Mouse (Mus musculus) heart, adult 9 months (tissue): Measurements from ENCODE around the gene Sectm1b.
A peak's percentile ranks its signal among the peaks of the same experiment; 100 is the strongest.

ENCODE experiments used
- DNase-seq, 2 experiments: peaks; one replicate each; pipeline ENCODE4 v3.0.0; 2022; ENCODE audit warnings: low spot score in 2 of 2

The Sectm1b gene

GRCm38 (mm10) chr11:121027259-121027658 lies 36.1 kb downstream of the Sectm1b start:
- DNase-seq = no peak

GRCm38 (mm10) chr11:121024163-121024562 lies 39.2 kb downstream of the Sectm1b start:
- DNase-seq = no peak

DNA sequence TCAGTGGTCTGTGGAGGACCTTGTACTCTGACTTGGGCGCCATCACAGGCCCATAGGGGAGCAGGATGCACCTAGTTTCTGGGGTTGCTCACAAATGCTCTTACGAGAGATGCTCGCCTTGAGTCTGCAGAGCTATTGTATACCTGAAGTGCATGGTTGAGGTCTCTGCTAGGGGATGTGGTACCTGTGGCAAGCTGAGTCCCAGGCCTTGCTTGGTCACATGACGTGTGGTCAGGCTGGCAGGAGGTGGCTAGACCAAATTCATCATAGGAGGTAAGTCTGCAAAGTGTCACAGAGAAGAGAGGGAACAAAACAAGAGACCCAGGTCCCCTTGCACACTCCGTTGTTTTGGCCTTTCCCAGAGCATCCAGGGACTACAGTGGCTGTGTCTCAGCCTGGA lies 43.9 kb downstream of the Sectm1b start:
- no peak for DNase-seq

GRCm38 (mm10) chr11:121017703-121018102 lies 45.7 kb downstream of the Sectm1b start:
- DNase-seq = peak in 1 of 2 experiments; percentile 40

- no peak for DNase-seq
These were observed 47.9 kb downstream of the Sectm1b start for GRCm38 (mm10) chr11:121015472-121015871.

GRCm38 (mm10) chr11:121014896-121015300 lies 48.5 kb downstream of the Sectm1b start:
- DNase-seq = peak; percentile 65 to 71

DNA sequence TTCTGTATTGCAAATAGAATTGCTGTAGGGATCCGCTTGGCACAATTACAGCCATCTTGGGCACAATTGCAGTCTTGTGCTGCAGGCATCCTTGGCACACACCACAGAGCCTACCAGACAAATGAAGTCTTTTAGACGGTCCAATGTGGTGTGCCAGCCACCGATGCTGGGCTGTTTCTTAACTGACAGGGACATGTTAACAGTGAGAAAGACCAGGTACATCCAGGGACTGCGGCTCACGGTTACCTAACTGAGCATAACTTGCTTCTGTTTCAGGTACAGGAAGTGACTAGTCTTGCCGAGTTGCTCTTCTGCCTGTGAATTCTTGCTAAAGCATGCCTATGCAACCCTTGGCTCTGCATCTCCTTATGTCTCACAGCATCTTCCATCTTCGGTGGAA lies 49.7 kb downstream of the Sectm1b start:
- no peak for DNase-seq

DNA sequence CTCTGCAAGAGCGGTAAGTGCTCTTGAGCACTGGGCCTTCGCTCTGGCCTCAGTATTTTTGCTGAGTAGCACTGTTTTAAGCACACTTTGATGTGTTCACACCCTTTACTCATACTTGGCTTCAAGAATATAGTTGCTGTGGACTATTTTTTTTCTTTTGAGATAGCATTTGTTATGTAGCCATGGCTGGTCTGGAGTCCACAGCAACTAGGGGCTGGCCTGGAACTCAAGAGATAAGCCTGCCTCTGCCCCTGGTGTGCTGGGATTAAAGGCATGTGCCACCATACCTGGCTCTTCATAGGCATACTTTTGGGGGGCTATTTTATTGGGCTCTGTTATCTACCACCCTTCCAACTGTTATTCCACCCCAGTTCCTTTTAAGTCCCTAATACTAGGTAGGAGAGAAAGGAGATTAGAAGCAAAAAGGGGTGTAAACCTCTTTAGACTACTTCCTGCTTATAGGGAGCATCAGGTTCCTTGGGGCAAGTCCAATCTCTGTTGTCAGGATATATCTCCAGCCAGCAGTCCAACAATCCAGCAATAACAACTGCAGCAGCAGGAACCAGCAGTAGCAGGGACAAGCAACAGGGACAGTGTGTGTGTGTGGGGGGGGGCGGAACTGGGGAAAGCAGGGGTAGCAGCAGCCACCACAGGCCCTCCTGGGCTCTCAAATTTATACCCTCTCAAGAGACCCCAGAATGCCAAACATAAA lies 53.2 kb downstream of the Sectm1b start:
- no peak for DNase-seq

DNA sequence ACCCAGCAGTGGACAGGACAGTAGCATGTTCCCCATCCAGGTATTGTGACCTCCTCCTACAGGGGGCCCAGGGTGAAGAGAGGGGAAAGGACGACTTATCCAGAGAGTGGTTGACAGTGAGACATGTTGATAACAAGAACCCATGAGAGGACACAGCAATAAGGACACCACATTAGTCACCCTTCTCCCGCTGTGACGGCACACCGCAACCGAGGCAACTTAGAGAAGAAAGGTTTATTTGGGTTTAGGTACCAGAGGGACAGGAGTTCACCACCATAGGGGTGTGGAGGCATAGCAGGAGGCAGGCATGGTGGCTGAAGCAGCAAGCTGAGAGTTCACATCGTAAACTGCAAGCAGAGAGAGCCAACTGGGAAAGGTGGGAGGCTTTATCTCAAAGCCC lies 57.2 kb downstream of the Sectm1b start:
- DNase-seq = no peak

DNA sequence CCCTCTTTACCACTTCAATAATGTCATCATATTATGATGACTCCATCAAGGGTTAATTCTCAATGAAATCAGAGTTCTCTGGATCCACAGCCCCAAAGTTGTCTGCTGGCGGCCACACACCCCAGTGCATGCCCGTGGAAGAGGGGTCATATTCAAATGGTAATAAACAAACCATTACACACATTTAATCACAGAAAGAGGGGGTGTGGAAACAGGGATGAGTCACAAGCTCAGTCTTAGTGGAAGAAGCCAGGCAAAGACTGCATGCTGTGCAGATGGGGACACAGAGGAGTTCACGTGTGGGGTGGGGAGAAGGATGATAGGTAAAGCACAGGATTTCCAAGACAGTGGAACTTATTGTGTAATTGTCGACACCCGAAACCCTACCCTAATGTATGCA lies 59.1 kb downstream of the Sectm1b start:
- DNase-seq = no peak
